Mouse (Mus musculus) olfactory bulb, adult 2 months (tissue): ENCODE results near the gene Dpp10. TPM values are rescaled to one million over a fixed set of nuclear protein-coding genes. Genes with fewer than 3 reads are reported as not detected.

ENCODE experiments used
- H3K27ac ChIP-seq: fragments of 200-500 bp; 2 replicates; pipeline ENCODE4 v1.5.1; 2012; ENCODE audit warnings: low read depth, low read length; ENCODE audit not compliant: insufficient read depth
- H3K4me1 ChIP-seq: fragments of 200-500 bp; 2 replicates; pipeline ENCODE4 v1.6.1; 2012; ENCODE audit warnings: low read length; ENCODE audit not compliant: control insufficient read depth, insufficient read depth
- H3K4me3 ChIP-seq: fragments of 200-500 bp; 2 replicates; pipeline ENCODE4 v1.5.1; 2012; ENCODE audit warnings: mild to moderate bottlenecking, low read depth, low read length, moderate library complexity; ENCODE audit not compliant: insufficient read depth
- CTCF ChIP-seq: fragments of 200-500 bp; IDR thresholded peaks from 2 replicates; pipeline ENCODE4 v1.5.1; 2012; ENCODE audit warnings: low read depth, mild to moderate bottlenecking, low read length, moderate library complexity; ENCODE audit not compliant: insufficient read depth
- POLR2A ChIP-seq: fragments of 200-500 bp; IDR thresholded peaks from 2 replicates; pipeline ENCODE4 v1.6.1; 2012; ENCODE audit warnings: mild to moderate bottlenecking, low read depth, low read length, moderate library complexity; ENCODE audit not compliant: insufficient read depth
- WGBS: fragments of 180-500 bp; shearing (Covaris S2); methylation state at CpG from one replicate; pipeline ENCODE4 v1.1.7; 2018; 5-methylcytosine and 5-hydroxymethylcytosine counted together
- polyA plus RNA-seq: library from polyadenylated mRNA; stranded (reverse); fragments of >200 nt; gene quantifications from 2 replicates; pipeline ENCODE4 v1.2.4, GENCODE M21; 2012; ENCODE audit warnings: low replicate concordance; ENCODE audit not compliant: missing spikeins, insufficient read depth, insufficient read length

The Dpp10 gene
- 214 TPM in 1 of 2 replicates, not detected in the other for polyA plus RNA-seq

GRCm38 (mm10) chr1:124044925-124045640, at the start of gene Dpp10:
Gene Dpp10 (minus strand): TSS chr1:124045559.
- WGBS, result under 1% methylated on average over 34 of the region's 38 CpGs
- peak within 1 kb of the TSS; percentile 93 for H3K27ac ChIP-seq
- no peaks in the 10 kb centered on the region for H3K4me1 ChIP-seq
- peak within 1 kb of the TSS; percentile 91 for H3K4me3 ChIP-seq
- no peak for TF ChIP-seq CTCF
- TF ChIP-seq POLR2A, result 0 out of 2 replicates have a peak, but pooled peaks have one; percentile 17

DNA sequence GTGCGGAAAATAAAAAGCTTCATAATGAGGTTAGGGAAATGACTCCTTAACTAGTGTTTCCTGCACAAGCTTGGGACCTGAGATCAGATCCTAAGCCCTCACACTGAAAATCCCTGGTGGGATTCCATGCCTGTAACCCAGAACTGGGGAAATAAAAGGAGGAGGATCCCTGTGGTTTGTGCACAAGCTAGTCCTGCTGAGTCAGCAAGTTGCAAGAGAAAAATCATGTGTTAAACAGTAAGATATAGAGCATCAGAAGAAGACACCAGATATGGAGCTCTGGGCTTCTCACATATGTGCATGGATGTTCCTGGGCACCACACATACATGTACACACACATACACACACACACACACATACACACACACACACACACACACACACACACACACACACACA, 3.2 kb upstream of the Dpp10 start:
- 94% methylated on average over 1 of the region's 1 CpGs for WGBS
- H3K27ac ChIP-seq, result no peak overlapping the region
- no peak overlapping the region for H3K4me3 ChIP-seq
- no peaks in the 10 kb centered on the region for H3K4me1 ChIP-seq
- TF ChIP-seq POLR2A, result no peak
- no peak for TF ChIP-seq CTCF

DNA sequence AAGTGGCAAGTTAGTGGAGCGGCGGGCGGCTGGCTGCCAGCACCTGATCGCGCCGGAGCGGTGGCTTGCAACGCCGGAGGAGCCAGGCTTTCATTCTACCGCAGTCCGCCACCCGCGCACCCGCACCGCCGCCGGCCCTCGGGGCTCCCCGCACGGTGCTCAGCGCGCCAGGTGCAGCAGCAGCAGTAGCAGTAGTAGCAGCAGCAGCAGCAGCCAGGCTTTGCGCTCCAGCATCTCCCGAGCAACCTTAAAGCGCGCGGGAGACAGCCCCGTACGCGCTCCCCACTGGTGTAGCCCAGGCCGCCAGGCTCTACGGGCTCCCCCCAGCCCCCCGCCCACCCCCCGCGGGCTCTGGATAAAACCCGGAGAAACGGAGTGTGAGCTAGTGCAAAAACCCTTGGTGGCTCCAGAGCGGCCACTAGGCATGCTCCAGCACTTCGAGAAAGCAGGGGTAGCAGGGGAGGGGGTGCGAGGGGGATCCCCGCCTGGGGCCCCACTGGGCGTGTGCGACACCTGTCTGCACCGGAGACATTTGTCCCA, 472 bp upstream of the Dpp10 start:
- under 1% methylated on average over 44 of the region's 44 CpGs for WGBS
- peak overlapping the region; percentile 93 for H3K27ac ChIP-seq
- peak overlapping the region; percentile 91 for H3K4me3 ChIP-seq
- peak; percentile 79 for TF ChIP-seq POLR2A
- TF ChIP-seq CTCF, result no peak
- H3K4me1 ChIP-seq, result no peaks in the 10 kb centered on the region

DNA sequence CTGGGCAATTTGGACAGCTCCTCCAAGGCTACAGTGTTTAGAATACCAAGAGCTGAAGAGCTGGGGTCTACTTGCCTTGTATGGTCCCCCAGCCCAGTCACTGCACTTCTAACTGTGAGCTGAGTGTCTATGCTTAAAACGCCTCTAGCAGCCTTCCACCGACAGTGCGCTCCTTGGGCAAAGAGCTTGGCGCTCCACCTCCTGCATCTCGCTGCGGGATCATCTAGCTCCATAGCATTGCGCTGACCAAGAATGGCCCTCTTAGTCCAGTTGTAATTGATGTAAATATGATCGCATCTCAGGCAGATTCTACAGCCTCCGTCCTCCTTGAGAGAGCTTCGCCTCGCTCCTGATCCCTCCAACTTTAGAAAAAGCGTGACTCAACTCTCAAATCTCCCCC, 1.2 kb downstream of the Dpp10 start:
- Histone ChIP-seq H3K27ac (peak overlapping the region; percentile 91), H3K4me3 (peak overlapping the region; percentile 91), H3K4me1 (no peaks in the 10 kb centered on the region)
- WGBS, result 4% methylated on average over 12 of the region's 12 CpGs
- TF ChIP-seq POLR2A (no peak), CTCF (no peak)

DNA sequence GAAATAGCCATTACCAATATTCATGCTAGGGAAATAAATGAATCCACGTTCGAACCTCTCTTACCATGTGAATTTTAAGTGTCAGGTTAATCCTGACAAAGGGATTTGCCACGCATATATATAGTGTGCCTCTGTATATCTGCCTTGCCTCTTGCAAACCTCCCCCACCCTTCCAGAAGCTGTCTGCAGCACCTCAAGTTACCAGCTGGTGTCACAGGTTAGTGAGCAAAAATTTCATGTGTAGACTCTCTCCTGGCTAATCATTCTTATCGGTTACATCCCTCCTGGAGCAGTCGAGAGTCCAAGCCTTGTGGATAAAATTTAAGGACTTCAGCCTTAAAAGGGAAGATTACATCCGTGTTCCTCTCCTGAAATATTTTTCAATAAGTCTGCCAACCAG, 1.9 kb downstream of the Dpp10 start:
- Histone ChIP-seq H3K4me1 (no peaks in the 10 kb centered on the region), H3K27ac (peak overlapping the region; percentile 91), H3K4me3 (peak overlapping the region; percentile 48)
- 18% methylated on average over 6 of the region's 6 CpGs for WGBS
- no peak for TF ChIP-seq CTCF
- no peak for TF ChIP-seq POLR2A

- TF ChIP-seq CTCF, result no peak
- TF ChIP-seq POLR2A, result no peak
- Histone ChIP-seq H3K4me1 (no peaks in the 10 kb centered on the region), H3K27ac (no peak overlapping the region), H3K4me3 (no peak overlapping the region)
- 3% methylated on average over 3 of the region's 3 CpGs for WGBS
Observed at GRCm38 (mm10) chr1:124041559-124041958, 3.8 kb downstream of the Dpp10 start.

DNA sequence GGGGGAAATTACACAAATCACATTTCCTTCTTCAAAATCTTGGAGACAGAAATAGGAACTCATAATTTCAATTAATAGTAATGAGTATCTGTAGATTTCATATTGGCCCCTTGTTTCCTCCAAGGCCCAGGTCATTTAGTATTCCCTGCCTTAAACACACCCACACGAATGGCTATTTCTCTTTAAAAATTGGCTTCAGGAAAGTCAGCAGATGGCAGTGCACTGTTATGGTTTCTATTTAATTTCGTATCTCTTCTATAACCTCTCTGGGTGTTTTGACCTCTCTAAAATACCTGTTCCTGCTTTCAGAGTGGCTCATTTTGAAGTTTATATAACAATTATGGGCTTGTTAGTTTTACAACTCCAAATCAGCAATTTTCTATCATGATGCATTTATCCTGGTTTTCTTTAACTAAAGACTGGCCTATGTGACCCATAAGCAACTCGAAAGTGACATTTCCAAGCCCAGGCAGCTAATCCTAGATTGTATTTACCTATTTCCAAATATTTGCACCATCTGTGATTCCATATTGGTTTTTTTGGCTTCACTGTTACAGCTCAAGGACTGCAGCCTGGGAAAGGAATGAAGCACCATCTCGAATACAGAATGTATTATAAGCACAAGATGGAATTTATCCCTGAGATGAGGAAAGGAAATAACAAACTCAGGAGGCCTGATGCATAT, 9.9 kb downstream of the Dpp10 start:
- H3K4me3 ChIP-seq, result no peak overlapping the region

DNA sequence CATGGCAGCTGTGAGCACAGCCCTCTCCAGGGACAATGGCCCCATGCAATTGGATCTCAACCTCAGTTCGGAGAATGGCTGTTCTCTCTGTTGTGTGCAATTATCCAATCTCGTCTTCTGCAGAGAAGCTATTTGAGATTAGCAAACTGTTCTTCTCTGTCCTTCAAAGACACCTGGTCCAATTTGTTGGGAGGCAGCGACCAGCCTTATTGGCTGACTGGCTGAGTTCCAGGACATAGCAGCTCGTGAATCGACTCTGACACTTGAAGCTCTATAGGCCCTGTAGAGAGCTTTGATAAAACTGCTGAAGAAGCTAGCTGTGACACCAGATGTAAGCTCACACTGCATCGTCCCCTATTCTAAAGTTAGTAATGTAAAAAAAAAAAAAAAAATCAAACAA, 12.7 kb downstream of the Dpp10 start:
- Histone ChIP-seq H3K4me1 (peaks cover 3% of the 10 kb centered on the region; the same call in 1 of the 2 replicates), H3K27ac (0 out of 2 replicates have a peak overlapping the region, but pooled peaks have one; percentile 4), H3K4me3 (no peak overlapping the region)
- WGBS, result 24% methylated on average over 6 of the region's 6 CpGs
- TF ChIP-seq CTCF (no peak), POLR2A (no peak)

More for the DNA sequence above, 9.9 kb downstream of the Dpp10 start:
- Histone ChIP-seq H3K27ac (no peak overlapping the region), H3K4me1 (no peaks in the 10 kb centered on the region)
- 74% methylated on average over 4 of the region's 4 CpGs for WGBS
- TF ChIP-seq CTCF (no peak), POLR2A (no peak)

GRCm38 (mm10) chr1:124031968-124032367, 13.4 kb downstream of the Dpp10 start:
- 87% methylated on average over 2 of the region's 2 CpGs for WGBS
- H3K27ac ChIP-seq, result no peak overlapping the region
- H3K4me3 ChIP-seq, result no peak overlapping the region
- H3K4me1 ChIP-seq, result peaks cover 3% of the 10 kb centered on the region; the same call in 1 of the 2 replicates
- TF ChIP-seq POLR2A (no peak), CTCF (no peak)
